Mouse (Mus musculus): Measurements from ENCODE around the gene Clic6. TPM values are rescaled to one million over a fixed set of nuclear protein-coding genes. Genes with fewer than 3 reads are reported as not detected.

Gene Clic6
- polyA plus RNA-seq, 1 experiment from 2014 or later = 3.6 TPM

DNA sequence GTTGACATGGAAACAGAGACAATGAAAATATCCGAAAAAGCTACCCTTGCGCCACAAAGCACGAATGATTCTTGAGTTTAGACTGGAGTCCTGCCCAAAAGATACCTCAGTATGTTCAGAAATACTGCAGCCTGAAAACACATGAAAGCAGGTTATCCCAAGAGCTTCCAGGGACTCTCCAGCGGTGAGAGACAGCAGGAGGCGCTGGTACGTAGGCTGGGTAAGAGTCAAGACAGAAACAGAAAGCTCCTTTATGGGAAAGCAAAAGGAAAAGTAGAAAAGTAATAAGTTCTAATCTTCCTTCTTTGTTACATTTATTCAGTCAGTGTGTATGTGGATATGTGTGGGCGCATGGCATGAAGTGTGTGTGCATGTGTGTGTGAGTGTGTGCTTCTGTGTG lies 31.5 kb upstream of the Clic6 start:
- Histone ChIP-seq H3K4me3 (no peak overlapping the region), H3K27me3 (no peaks in the 10 kb centered on the region), H3K4me2 (no peak overlapping the region), H3K9me3 (replicated peaks) (no peaks in the 10 kb centered on the region), H3K4me1 (peaks cover 9% of the 10 kb centered on the region; the same call in 1 of the 2 replicates), H3K36me3 (ENCODE audit: poor library complexity, severe bottlenecking) (peaks cover 11% of the 10 kb centered on the region), H3K9ac (no peak overlapping the region), H3K27ac (no peak overlapping the region)
- WGBS = 88% methylated on average over 7 of the region's 7 CpGs
- ATAC-seq = no peak

DNA sequence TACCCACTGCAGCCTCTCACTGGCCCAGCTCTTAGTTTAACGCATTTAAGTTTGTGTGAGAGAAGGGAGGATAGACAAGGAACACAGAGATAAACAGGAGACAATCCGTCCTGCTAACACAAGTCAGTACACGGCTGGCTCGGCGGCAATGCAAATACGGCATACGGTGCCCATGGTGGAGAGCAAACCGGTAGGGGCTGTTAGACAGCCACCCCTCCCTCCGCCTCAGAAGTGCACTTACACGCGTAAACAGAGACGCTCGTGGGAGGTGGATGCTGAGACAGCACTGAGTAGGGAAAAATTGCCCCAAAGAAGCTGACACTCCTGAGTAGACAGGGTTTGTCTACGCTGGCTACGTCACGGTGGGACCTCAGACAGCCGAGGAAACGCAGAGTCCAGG lies 31.0 kb upstream of the Clic6 start:
- no peak overlapping the region for H3K27ac ChIP-seq
- H3K4me1 ChIP-seq = peaks cover 9% of the 10 kb centered on the region; the same call in 1 of the 2 replicates
- no peak overlapping the region for H3K9ac ChIP-seq
- H3K27me3 ChIP-seq = no peaks in the 10 kb centered on the region
- no peaks in the 10 kb centered on the region for H3K9me3 ChIP-seq (replicated peaks)
- H3K4me3 ChIP-seq = no peak overlapping the region
- WGBS = 93% methylated on average over 18 of the region's 18 CpGs
- peaks cover 11% of the 10 kb centered on the region for H3K36me3 ChIP-seq (ENCODE audit: poor library complexity, severe bottlenecking)
- no peak overlapping the region for H3K4me2 ChIP-seq
- no peak for ATAC-seq

DNA sequence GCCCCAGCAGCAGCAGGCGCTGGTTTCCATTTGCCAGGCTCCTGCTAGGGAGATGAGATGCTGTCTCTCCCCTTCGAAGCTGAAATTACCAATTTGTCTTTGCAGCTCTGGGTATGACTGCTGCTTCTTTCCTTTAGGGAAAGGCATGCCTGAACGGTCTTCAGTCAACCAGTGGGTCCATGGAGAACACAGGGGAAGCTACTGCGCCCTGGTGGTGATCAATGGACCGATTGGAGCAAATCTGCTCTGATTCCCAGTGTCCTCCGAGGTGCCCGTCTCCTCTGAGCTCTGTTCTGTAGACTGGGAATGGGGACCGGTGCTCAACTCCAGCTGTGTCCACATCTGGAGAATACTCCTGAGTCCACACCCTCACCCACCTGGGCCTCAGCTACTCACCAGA lies 30.0 kb upstream of the Clic6 start:
- no peaks in the 10 kb centered on the region for H3K9me3 ChIP-seq (replicated peaks)
- H3K4me1 ChIP-seq = peaks cover 7% of the 10 kb centered on the region; the same call in 1 of the 2 replicates
- ATAC-seq = no peak
- WGBS = 72% methylated on average over 8 of the region's 8 CpGs
- no peak overlapping the region for H3K9ac ChIP-seq
- no peak overlapping the region for H3K4me2 ChIP-seq
- H3K27me3 ChIP-seq = no peaks in the 10 kb centered on the region
- no peak overlapping the region for H3K27ac ChIP-seq
- H3K4me3 ChIP-seq = no peak overlapping the region
- peaks cover 11% of the 10 kb centered on the region for H3K36me3 ChIP-seq (ENCODE audit: poor library complexity, severe bottlenecking)

DNA sequence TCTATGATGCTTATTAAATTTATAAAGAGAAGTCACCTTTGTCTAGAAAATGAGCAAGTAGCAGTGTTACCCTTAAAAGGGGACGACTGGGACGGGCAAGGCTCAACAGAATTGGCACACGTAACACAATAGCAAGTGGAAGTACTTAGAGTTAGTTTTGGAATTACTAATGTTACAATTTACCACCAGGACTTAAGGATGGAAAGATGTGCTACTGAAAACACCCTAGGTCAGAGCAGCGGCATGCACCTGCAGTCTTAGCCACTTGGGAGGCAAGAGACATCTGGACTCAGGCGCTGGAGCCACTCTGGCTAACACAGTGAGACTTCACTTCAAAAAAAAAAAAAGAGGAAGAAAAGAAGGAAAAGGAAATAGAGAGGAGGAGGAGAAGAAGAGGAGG lies 29.6 kb upstream of the Clic6 start:
- Histone ChIP-seq H3K9me3 (replicated peaks) (no peaks in the 10 kb centered on the region), H3K9ac (no peak overlapping the region), H3K27me3 (no peaks in the 10 kb centered on the region), H3K4me2 (no peak overlapping the region), H3K36me3 (ENCODE audit: poor library complexity, severe bottlenecking) (peaks cover 10% of the 10 kb centered on the region), H3K4me1 (0 out of 2 replicates have a peak, but pooled peaks cover 4% of the 10 kb centered on the region), H3K4me3 (no peak overlapping the region), H3K27ac (no peak overlapping the region)
- no peak for ATAC-seq
- 92% methylated on average over 5 of the region's 5 CpGs for WGBS

DNA sequence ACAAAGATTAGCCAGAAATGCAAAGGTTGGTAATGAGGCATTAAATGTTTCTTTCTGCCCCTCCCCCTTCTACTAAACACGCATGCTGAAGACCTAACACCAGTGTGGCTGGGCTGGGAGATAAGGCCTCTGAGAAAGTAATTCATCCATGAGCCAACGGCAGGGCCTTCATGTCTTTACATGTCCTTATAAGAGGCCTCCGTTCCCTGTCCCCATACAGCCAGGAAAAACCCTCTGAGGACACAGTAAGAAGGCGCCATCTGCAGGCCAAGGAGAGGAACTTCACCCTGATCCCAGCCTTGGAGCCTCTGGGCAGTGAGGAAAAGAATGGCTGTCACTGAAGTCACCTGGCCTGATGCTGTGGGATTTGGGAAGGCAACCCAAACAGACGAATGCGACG lies 27.9 kb upstream of the Clic6 start:
- H3K4me3 ChIP-seq = no peak overlapping the region
- H3K27ac ChIP-seq = no peak overlapping the region
- 14% methylated on average over 7 of the region's 7 CpGs for WGBS

DNA sequence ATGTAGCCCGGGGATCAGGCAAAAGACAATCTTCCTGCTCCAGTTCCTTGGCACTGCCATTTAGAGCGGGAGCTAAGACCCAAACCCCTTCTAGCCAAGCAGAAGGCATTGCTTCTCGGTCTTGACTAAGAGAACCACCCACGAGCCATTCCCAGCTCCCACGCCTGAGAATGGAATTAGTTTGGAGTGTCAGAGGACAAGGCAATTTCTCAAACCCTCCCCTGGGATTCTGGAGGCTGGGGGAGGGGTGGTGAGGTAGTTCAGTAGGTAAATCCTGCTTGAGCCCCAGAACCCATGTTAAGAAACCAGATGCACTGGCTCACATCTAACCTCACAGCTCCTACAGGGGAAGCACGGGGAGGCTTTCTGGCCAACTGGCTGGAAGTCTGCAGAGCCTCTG lies 24.1 kb upstream of the Clic6 start:
- Histone ChIP-seq H3K36me3 (ENCODE audit: poor library complexity, severe bottlenecking) (no peaks in the 10 kb centered on the region), H3K9me3 (replicated peaks) (no peaks in the 10 kb centered on the region), H3K9ac (no peak overlapping the region), H3K27ac (no peak overlapping the region), H3K4me3 (no peak overlapping the region), H3K4me2 (no peak overlapping the region), H3K4me1 (peaks cover 25% of the 10 kb centered on the region), H3K27me3 (no peaks in the 10 kb centered on the region)
- no peak for ATAC-seq
- WGBS = 71% methylated on average over 6 of the region's 6 CpGs

More for the DNA sequence above, 27.9 kb upstream of the Clic6 start:
- no peaks in the 10 kb centered on the region for H3K9me3 ChIP-seq (replicated peaks)
- H3K36me3 ChIP-seq (ENCODE audit: poor library complexity, severe bottlenecking) = no peaks in the 10 kb centered on the region
- H3K27me3 ChIP-seq = no peaks in the 10 kb centered on the region
- H3K9ac ChIP-seq = no peak overlapping the region
- H3K4me2 ChIP-seq = no peak overlapping the region
- H3K4me1 ChIP-seq = 0 out of 2 replicates have a peak, but pooled peaks cover 4% of the 10 kb centered on the region
- ATAC-seq = peak; percentile 48; the same call in 1 of the 2 replicates

DNA sequence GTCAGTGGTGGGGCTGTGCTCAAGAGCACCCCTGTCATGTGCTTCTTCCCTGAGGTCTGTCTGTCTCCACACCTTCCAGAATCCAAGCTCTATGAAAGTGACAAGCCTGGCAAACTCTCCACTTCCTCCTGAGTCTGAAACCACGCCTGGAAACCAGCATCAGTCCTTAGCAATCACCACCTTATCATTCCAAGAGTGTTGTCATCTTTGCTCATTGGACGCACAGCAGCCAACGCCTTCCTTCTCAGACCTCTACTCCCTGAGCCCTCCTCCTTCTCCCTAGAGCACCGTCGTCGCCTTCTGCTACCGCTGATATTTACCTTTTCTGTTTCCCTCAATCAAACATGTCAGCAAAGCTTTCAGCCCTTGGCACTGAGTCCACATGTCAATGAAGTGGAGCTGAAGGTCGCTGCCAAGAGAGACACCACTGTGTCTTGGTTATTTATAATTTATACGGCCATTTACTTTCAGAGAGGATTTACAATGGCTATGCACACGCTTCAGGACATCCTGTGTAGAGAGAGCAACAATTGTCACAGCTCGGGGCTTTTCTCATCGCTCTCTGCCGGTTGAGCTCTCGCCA lies 21.1 kb upstream of the Clic6 start:
- no peaks in the 10 kb centered on the region for H3K27me3 ChIP-seq
- no peak for ATAC-seq

DNA sequence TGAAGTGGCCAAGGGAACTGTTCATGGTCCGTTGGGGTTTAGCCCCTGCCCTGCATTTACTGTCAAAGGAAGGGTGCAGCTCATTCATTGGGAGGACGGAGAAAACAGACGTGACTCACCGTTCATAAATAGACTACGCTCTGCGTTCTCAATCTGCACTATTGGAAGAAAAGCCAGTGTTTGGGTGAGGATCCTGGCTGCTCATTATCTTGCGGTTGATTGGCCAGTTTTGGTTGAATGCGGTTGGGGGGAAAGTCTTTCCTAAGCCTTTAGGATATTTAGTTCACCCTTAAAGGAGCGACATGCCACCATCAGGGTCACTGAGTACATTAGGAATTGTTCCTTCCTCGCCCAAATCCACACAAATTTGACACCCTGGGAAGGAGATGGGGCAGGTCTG lies 20.3 kb upstream of the Clic6 start:
- Histone ChIP-seq H3K4me2 (peak overlapping the region; percentile 86), H3K9ac (peak overlapping the region; percentile 90), H3K4me3 (peak overlapping the region; percentile 89), H3K27me3 (no peaks in the 10 kb centered on the region), H3K9me3 (replicated peaks) (no peaks in the 10 kb centered on the region), H3K27ac (no peak overlapping the region), H3K4me1 (peaks cover 21% of the 10 kb centered on the region), H3K36me3 (ENCODE audit: poor library complexity, severe bottlenecking) (no peaks in the 10 kb centered on the region)
- 3% methylated on average over 10 of the region's 10 CpGs for WGBS
- ATAC-seq = no peak

More for the DNA sequence above, 21.1 kb upstream of the Clic6 start:
- peaks cover 21% of the 10 kb centered on the region for H3K4me1 ChIP-seq
- H3K27ac ChIP-seq = no peak overlapping the region
- no peaks in the 10 kb centered on the region for H3K9me3 ChIP-seq (replicated peaks)
- peak overlapping the region; percentile 89 for H3K4me3 ChIP-seq
- WGBS = 46% methylated on average over 14 of the region's 14 CpGs
- no peaks in the 10 kb centered on the region for H3K36me3 ChIP-seq (ENCODE audit: poor library complexity, severe bottlenecking)
- peak overlapping the region; percentile 86 for H3K4me2 ChIP-seq
- H3K9ac ChIP-seq = peak overlapping the region; percentile 90; the same call in 1 of the 2 replicates

DNA sequence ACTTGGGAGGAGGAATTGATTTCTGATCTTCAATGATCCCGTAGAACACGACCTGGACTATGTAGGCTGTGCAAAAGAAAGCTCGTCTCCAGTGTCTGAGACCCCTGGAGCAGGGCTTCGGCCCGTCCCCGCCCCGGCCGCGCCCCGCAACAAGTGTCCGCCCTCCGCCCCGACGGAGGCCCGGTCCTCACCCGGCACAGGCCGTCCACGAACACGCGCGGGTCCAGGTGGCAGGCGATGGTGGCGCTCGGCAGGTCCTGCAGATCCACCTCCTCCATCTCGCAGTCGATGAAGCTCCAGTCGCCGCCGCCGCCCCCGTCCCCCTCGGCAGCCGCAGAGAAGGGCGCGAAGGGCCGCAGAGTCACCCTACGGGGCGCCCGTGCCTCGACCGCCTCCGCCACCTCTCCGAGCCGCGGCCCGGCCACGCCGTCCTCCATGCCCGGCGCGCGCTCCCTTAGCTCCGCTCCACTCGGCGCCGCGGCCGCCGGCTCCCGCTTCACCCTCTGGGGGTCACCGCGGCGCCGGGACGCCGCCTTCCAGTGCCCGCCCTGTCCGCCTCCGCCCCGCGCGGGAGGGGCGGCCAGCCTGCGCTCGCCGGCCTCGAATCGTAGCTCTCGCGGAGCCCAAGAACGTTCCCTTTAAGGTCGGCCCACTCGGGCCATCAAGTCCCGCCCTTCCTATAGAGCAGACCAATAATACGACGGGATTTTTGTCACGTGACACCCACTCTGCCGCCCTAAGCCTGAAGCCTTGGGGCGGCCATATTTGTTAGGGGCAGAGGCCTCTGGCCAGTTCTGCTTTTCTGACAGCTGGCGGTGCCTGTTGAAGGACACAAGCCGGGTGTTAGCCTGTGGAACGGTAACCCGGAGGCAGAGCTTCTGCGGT lies 19.7 kb upstream of the Clic6 start:
- peak; percentile 99 for ATAC-seq
- H3K36me3 ChIP-seq (ENCODE audit: poor library complexity, severe bottlenecking) = no peaks in the 10 kb centered on the region

DNA sequence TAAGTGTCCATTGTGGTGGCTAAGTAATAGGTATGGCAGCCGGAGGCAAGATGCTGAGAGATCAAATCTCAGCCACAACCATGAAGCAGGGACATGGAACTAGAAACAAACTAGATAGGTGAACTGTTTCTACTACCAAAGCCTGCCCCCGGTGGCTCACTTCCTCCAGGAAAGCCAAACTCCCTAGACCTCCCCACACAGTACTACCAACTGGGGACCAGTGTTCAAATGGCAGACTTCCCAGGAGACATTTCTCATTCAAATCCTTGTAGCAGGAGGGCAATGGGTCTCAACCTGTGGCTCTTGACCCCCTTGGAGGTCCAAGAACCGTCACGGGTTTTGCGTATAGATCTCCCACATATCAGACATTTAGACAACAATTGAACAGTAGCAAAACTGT lies 18.5 kb upstream of the Clic6 start:
- Histone ChIP-seq H3K9ac (no peak overlapping the region), H3K27me3 (no peaks in the 10 kb centered on the region), H3K27ac (no peak overlapping the region), H3K36me3 (ENCODE audit: poor library complexity, severe bottlenecking) (no peaks in the 10 kb centered on the region), H3K4me2 (no peak overlapping the region), H3K4me1 (peaks cover 21% of the 10 kb centered on the region), H3K9me3 (replicated peaks) (no peaks in the 10 kb centered on the region), H3K4me3 (no peak overlapping the region)
- ATAC-seq = no peak
- 74% methylated on average over 5 of the region's 5 CpGs for WGBS

More for the DNA sequence above, 19.7 kb upstream of the Clic6 start:
- H3K9me3 ChIP-seq (replicated peaks) = no peaks in the 10 kb centered on the region
- H3K4me3 ChIP-seq = peak overlapping the region; percentile 89
- under 1% methylated on average over 84 of the region's 94 CpGs for WGBS
- H3K27ac ChIP-seq = peak overlapping the region; percentile 54
- H3K27me3 ChIP-seq = no peaks in the 10 kb centered on the region
- peak overlapping the region; percentile 90 for H3K9ac ChIP-seq
- peaks cover 21% of the 10 kb centered on the region for H3K4me1 ChIP-seq
- H3K4me2 ChIP-seq = peak overlapping the region; percentile 86

DNA sequence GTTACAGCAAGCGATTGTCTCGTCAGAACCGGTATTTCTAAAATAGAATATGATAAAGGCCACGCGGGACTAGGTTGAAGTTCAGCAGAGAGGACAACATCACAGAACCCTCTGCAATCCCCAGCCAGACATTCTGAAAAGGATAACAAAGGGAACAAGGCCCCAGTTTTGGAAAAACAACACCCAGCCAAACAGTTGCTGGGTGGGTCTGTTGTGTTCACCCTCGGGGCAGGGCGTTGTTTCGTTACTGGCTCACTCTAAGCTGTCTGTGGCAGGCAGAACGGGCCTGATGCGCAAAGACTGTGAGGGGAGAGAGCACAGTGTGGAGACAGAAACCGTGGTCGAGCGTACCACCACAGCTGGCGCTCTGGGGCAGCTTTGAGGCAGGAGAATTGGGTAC lies 17.1 kb upstream of the Clic6 start:
- H3K4me1 ChIP-seq = peaks cover 19% of the 10 kb centered on the region
- no peaks in the 10 kb centered on the region for H3K27me3 ChIP-seq
- no peaks in the 10 kb centered on the region for H3K9me3 ChIP-seq (replicated peaks)
- 77% methylated on average over 14 of the region's 14 CpGs for WGBS
- H3K27ac ChIP-seq = no peak overlapping the region
- H3K36me3 ChIP-seq (ENCODE audit: poor library complexity, severe bottlenecking) = no peaks in the 10 kb centered on the region
- no peak overlapping the region for H3K9ac ChIP-seq
- ATAC-seq = no peak
- H3K4me3 ChIP-seq = no peak overlapping the region
- H3K4me2 ChIP-seq = no peak overlapping the region

DNA sequence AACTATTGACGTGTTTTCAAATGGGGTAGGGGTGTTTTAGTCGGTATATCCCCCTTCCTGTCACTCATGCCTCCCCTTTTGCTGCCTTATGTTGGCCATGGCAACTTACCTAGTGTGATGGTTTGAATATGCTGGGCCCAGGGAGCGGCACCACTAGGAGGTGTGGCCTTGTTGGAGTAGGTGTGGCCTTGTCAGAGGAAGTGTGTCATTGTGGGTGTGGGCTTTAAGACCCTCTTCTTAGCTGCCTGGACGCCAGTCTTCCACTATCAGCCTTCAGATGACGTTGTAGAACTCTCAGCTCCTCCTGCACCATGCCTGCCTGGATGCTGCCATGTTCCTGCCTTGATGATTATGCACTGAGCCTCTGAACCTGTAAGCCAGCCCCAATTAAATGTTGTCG lies 14.8 kb upstream of the Clic6 start, which contains the start of gene Rcan1:
TSS of gene Rcan1 (minus strand) at position 162 of the 400 bp plus-strand sequence.
- Histone ChIP-seq H3K4me3 (no peak within 1 kb of the TSS), H3K9ac (no peak within 1 kb of the TSS), H3K27me3 (no peaks in the 10 kb centered on the region), H3K9me3 (replicated peaks) (no peaks in the 10 kb centered on the region), H3K4me1 (no peaks in the 10 kb centered on the region), H3K27ac (no peak within 1 kb of the TSS), H3K36me3 (ENCODE audit: poor library complexity, severe bottlenecking) (no peaks in the 10 kb centered on the region), H3K4me2 (no peak within 1 kb of the TSS)
- ATAC-seq = no peak
- 73% methylated on average over 6 of the region's 6 CpGs for WGBS
